Mouse (Mus musculus) kidney, embryonic 16.5 days (tissue): Measurements from ENCODE around the gene Gdi1. TPM values are rescaled to one million over a fixed set of nuclear protein-coding genes. Genes with fewer than 3 reads are reported as not detected.
A peak's percentile ranks its signal among the peaks of the same experiment; 100 is the strongest.
"Not testable (repeated sequence)": the region's sequence is repeated elsewhere in the genome, so short reads cannot be mapped to it uniquely, and the experiment has no call there.

Experiments used
- ATAC-seq: fragments of 200-750 bp; cut with Nextera tagmentation; 2 replicates; pipeline ENCODE4 v1.8.0; 2017; ENCODE audit warnings: moderate TSS enrichment; ENCODE audit not compliant: low FRiP score, low TSS enrichment
- H3K27ac ChIP-seq: fragments of 300-500 bp; sonication (generic); 2 replicates; pipeline ENCODE4 v1.5.1; 2014; ENCODE audit warnings: low read length
- H3K27me3 ChIP-seq: fragments of 300-500 bp; sonication (generic); 2 replicates; pipeline ENCODE4 v1.6.1; 2014; ENCODE audit warnings: low read length, control low read depth, mixed read lengths; ENCODE audit not compliant: insufficient read depth
- H3K36me3 ChIP-seq: fragments of 300-500 bp; sonication (generic); 2 replicates; pipeline ENCODE4 v1.6.1; 2014; ENCODE audit warnings: low read length, control low read depth, mixed read lengths; ENCODE audit not compliant: insufficient read depth
- H3K4me1 ChIP-seq: fragments of 300-500 bp; sonication (generic); 2 replicates; pipeline ENCODE4 v1.6.1; 2014; ENCODE audit warnings: low read length, control low read depth, mixed read lengths; ENCODE audit not compliant: insufficient read depth
- H3K4me2 ChIP-seq: fragments of 300-500 bp; sonication (generic); replicated peaks from 2 replicates; pipeline ENCODE4 v1.6.1; 2014; ENCODE audit warnings: low read depth, low read length
- H3K4me3 ChIP-seq: fragments of 300-500 bp; sonication (generic); 2 replicates; pipeline ENCODE4 v1.5.1; 2014; ENCODE audit warnings: mild to moderate bottlenecking, low read length
- H3K9ac ChIP-seq: fragments of 300-500 bp; sonication (generic); replicated peaks from 2 replicates; pipeline ENCODE4 v1.6.1; 2014; ENCODE audit warnings: low read length
- H3K9me3 ChIP-seq: fragments of 300-500 bp; sonication (generic); 2 replicates; pipeline ENCODE4 v1.6.1; 2016; ENCODE audit warnings: low read length, control low read depth
- WGBS: fragments of 180-500 bp; shearing (Covaris S2); extraction: QIAGEN DNeasy Blood & Tissue Kit; methylation state at CpG from one replicate; pipeline ENCODE4 v1.1.7; 2014; 5-methylcytosine and 5-hydroxymethylcytosine counted together
- microRNA-seq: library from miRNA; unstranded; fragments of <30 nt; microRNA quantifications from one replicate; pipeline ENCODE4, GENCODE M21; 2016
- polyA plus RNA-seq: library from polyadenylated mRNA; unstranded; fragments of >200 nt; fragmentation: Nextera tagmentation; extraction: Ambion mirVana; gene quantifications from 2 replicates; pipeline ENCODE4 v1.2.1, GENCODE M21; 2015

Gdi1 gene
- polyA plus RNA-seq, 1 experiment from 2014 or later, result 219 TPM

GRCm38 (mm10) chrX:74328725-74329161 is 23.9 kb downstream of the Gdi1 start, which contains the start of gene Plxna3:
Gene Plxna3 (plus strand): TSS chrX:74329066.
- Histone ChIP-seq H3K9ac (peak within 1 kb of the TSS; percentile 57), H3K36me3 (no peaks in the 10 kb centered on the region), H3K9me3 (no peaks in the 10 kb centered on the region), H3K27me3 (no peaks in the 10 kb centered on the region), H3K4me2 (peak within 1 kb of the TSS; percentile 56), H3K27ac (0 out of 2 replicates have a peak within 1 kb of the TSS, but pooled peaks have one; percentile 27), H3K4me3 (peak within 1 kb of the TSS; percentile 46), H3K4me1 (peaks cover 14% of the 10 kb centered on the region; the same call in 1 of the 2 replicates)
- WGBS, result 16% methylated on average over 28 of the region's 30 CpGs
- ATAC-seq, result peak; percentile 95

DNA sequence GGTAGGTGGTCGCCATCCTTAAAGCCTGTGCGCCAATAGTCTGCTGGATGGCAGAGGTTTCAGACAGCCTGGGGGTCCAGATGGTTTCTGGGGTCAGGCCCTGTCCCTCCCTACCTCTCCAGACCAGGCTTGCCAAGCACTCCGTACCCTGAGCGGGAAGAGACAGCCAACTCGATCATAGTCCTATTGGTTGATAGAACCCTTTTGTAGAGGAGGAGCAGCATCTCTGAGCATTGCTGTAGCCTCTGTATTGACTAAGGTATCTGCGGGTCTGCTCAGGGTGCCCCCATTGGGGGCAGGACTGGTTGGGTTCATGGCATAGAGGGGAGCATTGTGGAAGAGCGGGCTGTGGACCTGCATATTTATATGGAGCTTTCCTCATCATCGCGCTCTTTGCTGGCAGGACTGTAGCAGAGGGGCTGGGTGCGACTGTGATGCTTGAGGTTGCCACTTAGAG is 24.4 kb downstream of the Gdi1 start:
- no peaks in the 10 kb centered on the region for H3K36me3 ChIP-seq
- peak; percentile 61 for ATAC-seq
- WGBS, result 21% methylated on average over 10 of the region's 10 CpGs
- H3K27ac ChIP-seq, result no peak overlapping the region
- peak overlapping the region; percentile 57 for H3K9ac ChIP-seq
- H3K4me2 ChIP-seq, result peak overlapping the region; percentile 56
- H3K4me1 ChIP-seq, result peaks cover 14% of the 10 kb centered on the region; the same call in 1 of the 2 replicates
- H3K9me3 ChIP-seq, result no peaks in the 10 kb centered on the region
- peak overlapping the region; percentile 46 for H3K4me3 ChIP-seq
- H3K27me3 ChIP-seq, result no peaks in the 10 kb centered on the region

GRCm38 (mm10) chrX:74330166-74330930 is 25.6 kb downstream of the Gdi1 start:
- Histone ChIP-seq H3K9ac (no peak overlapping the region), H3K9me3 (no peaks in the 10 kb centered on the region), H3K4me3 (peak overlapping the region; percentile 46; the same call in 1 of the 2 replicates), H3K4me1 (peaks cover 14% of the 10 kb centered on the region; the same call in 1 of the 2 replicates), H3K27me3 (no peaks in the 10 kb centered on the region), H3K36me3 (no peaks in the 10 kb centered on the region), H3K27ac (no peak overlapping the region), H3K4me2 (peak overlapping the region; percentile 56)
- whole genome bisulfite sequencing, result 54% methylated on average over 2 of the region's 2 CpGs
- ATAC-seq, result no peak

GRCm38 (mm10) chrX:74352645-74353466 is 48.1 kb downstream of the Gdi1 start:
- 25% methylated on average over 13 of the region's 13 CpGs for WGBS
- Histone ChIP-seq H3K4me3 (peak overlapping the region; percentile 59), H3K27ac (peak overlapping the region; percentile 56; the same call in 1 of the 2 replicates), H3K9ac (peak overlapping the region; percentile 69), H3K4me2 (peak overlapping the region; percentile 51), H3K27me3 (no peaks in the 10 kb centered on the region), H3K36me3 (no peaks in the 10 kb centered on the region), H3K4me1 (0 out of 2 replicates have a peak, but pooled peaks cover 5% of the 10 kb centered on the region), H3K9me3 (no peaks in the 10 kb centered on the region)
- peak; percentile 61 for ATAC-seq

GRCm38 (mm10) chrX:74353467-74353770 is 48.6 kb downstream of the Gdi1 start, which contains the start of gene Lage3:
Gene Lage3 (minus strand): TSS chrX:74353618.
- Histone ChIP-seq H3K27ac (peak within 1 kb of the TSS; percentile 56; the same call in 1 of the 2 replicates), H3K4me1 (0 out of 2 replicates have a peak, but pooled peaks cover 5% of the 10 kb centered on the region), H3K4me3 (peak within 1 kb of the TSS; percentile 59), H3K9me3 (no peaks in the 10 kb centered on the region), H3K36me3 (no peaks in the 10 kb centered on the region), H3K9ac (peak within 1 kb of the TSS; percentile 69), H3K27me3 (no peaks in the 10 kb centered on the region), H3K4me2 (peak within 1 kb of the TSS; percentile 51)
- WGBS, result 19% methylated on average over 11 of the region's 22 CpGs
- ATAC-seq, result peak; percentile 89

DNA sequence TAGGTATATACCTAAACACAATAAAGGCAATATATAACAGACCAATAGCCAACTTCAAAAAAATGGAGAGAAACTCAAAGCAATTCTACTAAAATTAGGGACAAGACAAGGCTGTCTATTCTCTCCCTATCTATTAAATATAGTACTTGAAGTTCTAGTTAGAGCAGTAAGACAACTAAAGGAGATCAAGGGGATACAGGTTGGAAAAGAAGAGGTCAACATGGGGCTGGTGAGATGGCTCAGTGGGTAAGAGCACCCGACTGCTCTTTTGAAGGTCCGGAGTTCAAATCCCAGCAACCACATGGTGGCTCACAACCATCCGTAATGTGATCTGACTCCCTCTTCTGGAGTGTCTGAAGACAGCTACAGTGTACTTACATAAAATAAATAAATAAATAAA is 52.3 kb downstream of the Gdi1 start:
- H3K9me3 ChIP-seq, H3K4me3 ChIP-seq, H3K4me1 ChIP-seq, H3K27me3 ChIP-seq, H3K9ac ChIP-seq, H3K36me3 ChIP-seq, H3K4me2 ChIP-seq, ATAC-seq, H3K27ac ChIP-seq: not testable (repeated sequence)
- WGBS, result 85% methylated on average over 2 of the region's 3 CpGs

GRCm38 (mm10) chrX:74359171-74359570 is 54.4 kb downstream of the Gdi1 start:
- Histone ChIP-seq H3K4me3 (no peak overlapping the region), H3K36me3 (no peaks in the 10 kb centered on the region), H3K4me2 (no peak overlapping the region), H3K9ac (no peak overlapping the region), H3K27ac (no peak overlapping the region), H3K9me3 (no peaks in the 10 kb centered on the region), H3K27me3 (no peaks in the 10 kb centered on the region), H3K4me1 (no peaks in the 10 kb centered on the region)
- ATAC-seq, result no peak
- WGBS, result 37% methylated on average over 11 of the region's 11 CpGs

Small RNAs within 50 kb of the gene (microRNA-seq; reads per million reads assigned to microRNA genes)
- gene Mir7091 (0.63 reads per million), gene Mir7092 (not detected)

Other genes with a start within 250 kb of the Gdi1 start
- not detected in 2 replicates for gene Opn1mw, start 177.5 kb upstream of the Gdi1 start, polyA plus RNA-seq
- 10.0 and 10.3 TPM in 2 replicates for gene Mecp2, start 169.6 kb upstream of the Gdi1 start, polyA plus RNA-seq
- gene Tex28, start 137.2 kb upstream of the Gdi1 start, polyA plus RNA-seq, result not detected in 2 replicates
- gene Tktl1, start 127.7 kb upstream of the Gdi1 start, polyA plus RNA-seq, result 0.06 and 0.23 TPM in 2 replicates
- gene Flna, start 55.2 kb upstream of the Gdi1 start, polyA plus RNA-seq, result 331 and 364 TPM in 2 replicates
- 25.6 and 26.5 TPM in 2 replicates for gene Emd, start 50.3 kb upstream of the Gdi1 start, polyA plus RNA-seq
- 610 and 782 TPM in 2 replicates for gene Rpl10, start 34.2 kb upstream of the Gdi1 start, polyA plus RNA-seq
- gene Taz, start 23.1 kb upstream of the Gdi1 start, polyA plus RNA-seq, result 97.2 and 103 TPM in 2 replicates
- gene Dnase1l1, start 22.7 kb upstream of the Gdi1 start, polyA plus RNA-seq, result 13.4 and 15.5 TPM in 2 replicates
- 175 and 180 TPM in 2 replicates for gene Atp6ap1, start 7.9 kb upstream of the Gdi1 start, polyA plus RNA-seq
- 69.8 and 71.4 TPM in 2 replicates for gene Fam50a, start 8.0 kb downstream of the Gdi1 start, polyA plus RNA-seq
- gene Plxna3, start 24.1 kb downstream of the Gdi1 start, polyA plus RNA-seq, result 12.6 and 15.6 TPM in 2 replicates
- gene Lage3, start 48.6 kb downstream of the Gdi1 start, polyA plus RNA-seq, result 108 and 113 TPM in 2 replicates
- 77.5 and 83.4 TPM in 2 replicates for gene Ubl4a, start 68.2 kb downstream of the Gdi1 start, polyA plus RNA-seq
- gene Slc10a3, start 68.4 kb downstream of the Gdi1 start, polyA plus RNA-seq, result 23.3 and 25.7 TPM in 2 replicates
- 45.9 and 47.1 TPM in 2 replicates for gene Fam3a, start 88.3 kb downstream of the Gdi1 start, polyA plus RNA-seq
- gene Ikbkg, start 88.3 kb downstream of the Gdi1 start, polyA plus RNA-seq, result 22.7 and 23.2 TPM in 2 replicates
- 53.6 and 54.4 TPM in 2 replicates for gene G6pdx, start 124.2 kb downstream of the Gdi1 start, polyA plus RNA-seq
- not detected in 2 replicates for gene Gm6880, start 176.4 kb downstream of the Gdi1 start, polyA plus RNA-seq